Mouse (Mus musculus) urinary bladder, postnatal 25 days (tissue): ENCODE measurements at regions not wholly inside any gene's neighbourhood (a gene's known extent, or its start where the extent isn't known, plus 50 kb on each side); places are given as distances from the start of the nearest gene placed in this dataset.

Source experiments
- DNase-seq: peaks from one replicate; pipeline ENCODE4 v3.0.0; 2022; ENCODE audit warnings: low spot score

GRCm38 (mm10) chr5:73729646-73730045, 78.5 kb downstream of the Spata18 start:
- no peak for DNase-seq

DNA sequence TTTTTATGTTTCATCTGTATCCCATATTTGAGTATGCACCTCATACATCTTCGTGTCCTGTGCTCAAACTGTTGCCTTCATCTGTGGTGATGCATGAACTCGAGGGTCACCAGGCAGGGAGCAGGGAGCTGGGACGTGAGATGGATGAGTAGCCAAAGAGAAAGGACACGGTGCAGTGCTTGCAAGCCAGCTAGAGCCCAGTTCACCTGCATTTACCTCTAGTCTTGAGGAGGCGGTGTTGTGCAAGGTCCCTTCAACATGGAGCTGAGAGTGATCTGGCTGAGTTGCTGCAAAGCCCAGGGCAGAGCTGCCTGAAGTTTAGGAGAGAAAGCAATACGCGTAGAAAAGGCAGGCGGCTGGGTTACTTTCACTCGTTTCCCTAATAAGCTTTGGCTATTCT, 80.2 kb downstream of the Spata18 start:
- DNase-seq = no peak

GRCm38 (mm10) chr5:73731991-73732565, 80.9 kb downstream of the Spata18 start:
- no peak for DNase-seq

GRCm38 (mm10) chr5:73740766-73741165, 89.6 kb downstream of the Spata18 start:
- no peak for DNase-seq

DNA sequence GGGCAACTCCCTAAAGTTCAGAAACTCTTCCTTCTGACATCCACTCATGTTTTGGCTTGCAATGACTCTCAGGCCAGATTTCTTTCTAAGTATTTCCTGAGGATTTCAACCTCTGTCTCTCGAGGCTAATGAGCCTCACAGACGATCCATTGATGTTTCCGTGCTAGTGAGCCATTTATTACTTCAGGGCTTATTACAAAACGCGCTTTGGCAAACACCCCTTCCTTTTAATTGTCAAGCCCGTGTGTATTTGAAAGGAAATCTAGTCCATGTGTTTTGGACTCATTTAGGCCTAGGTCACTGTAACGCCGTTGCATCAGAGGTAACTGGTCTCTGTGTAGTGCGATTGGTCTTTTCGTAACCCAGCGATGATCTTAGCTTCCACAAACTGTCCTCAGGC, 90.3 kb downstream of the Spata18 start:
- no peak for DNase-seq

GRCm38 (mm10) chr5:73743953-73744352, 92.8 kb downstream of the Spata18 start:
- no peak for DNase-seq

- no peak for DNase-seq
These were observed 98.6 kb downstream of the Spata18 start for GRCm38 (mm10) chr5:73749791-73750190.

- DNase-seq = no peak
These were observed 101.1 kb downstream of the Spata18 start for GRCm38 (mm10) chr5:73752225-73752644.

DNA sequence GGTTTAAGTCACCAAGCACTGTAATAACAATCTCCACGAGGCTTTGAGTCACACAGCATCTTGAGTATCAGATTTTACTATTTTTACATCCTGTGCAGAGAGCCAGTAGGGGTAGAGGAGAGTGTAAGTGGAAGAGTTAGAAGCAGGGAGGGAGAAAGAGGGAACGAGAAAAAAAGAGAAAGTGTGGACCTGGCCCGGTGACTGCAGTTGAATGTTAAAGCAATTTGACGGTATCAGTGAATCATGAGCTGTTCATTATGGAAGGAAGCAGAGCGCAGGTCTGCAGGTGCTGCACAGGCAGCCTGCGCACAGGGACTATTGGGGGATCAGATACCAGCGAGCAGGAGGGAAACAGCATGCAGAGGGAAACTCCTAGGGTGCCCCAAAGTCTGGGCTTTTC, 102.6 kb downstream of the Spata18 start:
- no peak for DNase-seq

- no peak for DNase-seq
These were observed 107.4 kb downstream of the Spata18 start for GRCm38 (mm10) chr5:73758534-73758933.

- DNase-seq = no peak
These were observed 110.1 kb downstream of the Spata18 start for GRCm38 (mm10) chr5:73761236-73761635.

- DNase-seq = peak; percentile 14
These were observed 110.5 kb downstream of the Spata18 start for GRCm38 (mm10) chr5:73761709-73762108.

- DNase-seq = no peak
These were observed 113.0 kb downstream of the Spata18 start for GRCm38 (mm10) chr5:73764226-73764625.

GRCm38 (mm10) chr5:73765466-73765865, 114.3 kb downstream of the Spata18 start:
- DNase-seq = no peak

- DNase-seq = no peak
These were observed 117.1 kb downstream of the Spata18 start for GRCm38 (mm10) chr5:73768253-73768652.

GRCm38 (mm10) chr5:73775775-73776548, 124.8 kb downstream of the Spata18 start:
- DNase-seq = no peak

DNA sequence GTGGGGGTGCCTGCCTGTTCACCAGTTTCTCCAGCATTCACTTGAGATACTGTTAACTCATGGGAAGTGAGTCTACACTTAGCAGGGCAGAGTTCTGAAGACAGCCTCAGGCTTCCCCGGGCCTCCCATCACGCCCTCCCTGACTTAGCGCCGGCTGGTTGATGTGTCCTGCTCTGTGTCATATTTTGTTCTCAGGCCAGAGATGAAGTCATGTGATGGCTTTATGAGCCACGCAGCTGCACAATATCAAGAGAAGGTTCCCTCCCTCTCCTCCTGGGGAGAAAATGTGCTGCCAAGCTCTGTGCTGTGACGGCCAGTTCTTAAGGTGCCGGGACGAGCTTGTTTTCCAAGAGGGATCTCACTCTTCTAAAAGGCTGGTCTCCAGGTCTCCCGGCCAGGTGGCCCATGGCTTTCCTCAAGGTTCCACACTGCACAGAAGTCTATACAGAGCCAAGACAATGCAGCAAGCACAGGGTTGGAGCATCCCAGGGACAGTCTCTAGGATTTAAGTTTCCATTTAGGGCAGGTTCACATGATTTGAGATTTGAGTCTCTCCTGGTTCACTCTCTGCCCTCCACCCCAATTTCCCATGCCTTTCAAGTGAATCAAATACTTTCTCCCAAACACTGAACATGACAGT, 126.2 kb downstream of the Spata18 start:
- DNase-seq = peak; percentile 29

DNA sequence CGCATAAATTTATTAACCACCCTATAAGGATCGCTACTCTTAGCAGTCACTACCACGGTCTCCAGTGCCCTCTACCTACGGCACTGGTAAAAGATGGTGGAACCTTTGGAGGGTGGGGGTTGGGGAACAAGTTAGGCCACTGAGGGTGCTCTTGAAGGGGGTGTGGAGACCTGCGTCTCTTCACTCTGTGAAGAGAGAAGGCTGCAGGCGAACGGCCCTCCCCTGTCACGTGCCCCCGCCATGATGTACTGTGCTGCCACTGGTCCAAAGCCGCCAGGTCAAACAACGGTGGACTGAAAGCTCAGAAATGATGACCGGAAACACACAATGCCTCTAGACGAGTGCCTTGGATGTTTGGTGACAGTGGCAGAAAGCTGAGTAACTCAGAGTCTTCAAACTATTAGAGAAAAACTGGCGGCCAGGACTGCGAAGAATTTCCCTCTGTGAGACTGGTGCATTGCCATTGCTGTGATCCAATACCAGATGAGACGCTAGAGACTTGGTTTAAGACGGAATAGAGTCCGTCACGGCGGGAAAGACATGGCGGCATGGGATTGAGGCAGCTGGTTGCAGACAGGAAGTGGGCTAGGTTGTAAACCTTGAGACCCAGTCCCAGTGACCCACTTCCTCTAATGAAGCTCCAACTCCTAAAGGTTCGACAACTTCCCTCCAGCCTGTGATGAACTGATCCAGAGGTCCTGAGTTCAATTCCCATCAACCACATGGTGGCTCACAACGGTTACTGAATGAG, 130.2 kb downstream of the Spata18 start:
- no peak for DNase-seq

GRCm38 (mm10) chr5:73782214-73783091, 131.3 kb downstream of the Spata18 start:
- DNase-seq = no peak

DNA sequence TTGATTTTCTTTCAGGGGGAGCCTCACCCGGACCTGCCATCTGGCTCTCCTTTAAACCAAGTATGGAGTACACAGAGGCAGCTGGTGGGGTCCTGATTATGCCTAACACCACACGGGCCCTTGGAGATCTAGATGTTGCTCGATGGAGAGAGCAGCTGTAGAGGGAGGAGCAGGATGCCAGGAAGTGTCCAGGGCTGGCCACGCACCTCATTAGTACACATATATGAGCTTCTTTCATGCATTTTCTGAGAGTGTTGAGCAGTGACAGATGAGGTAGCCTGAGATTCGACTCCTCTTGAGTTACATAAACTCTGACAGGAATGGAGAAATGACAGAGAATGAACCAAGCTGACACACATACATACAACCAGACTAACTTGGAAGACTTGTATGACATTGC, 136.1 kb downstream of the Spata18 start:
- DNase-seq = no peak

GRCm38 (mm10) chr5:73792216-73792615, 141.0 kb downstream of the Spata18 start:
- DNase-seq = no peak

DNA sequence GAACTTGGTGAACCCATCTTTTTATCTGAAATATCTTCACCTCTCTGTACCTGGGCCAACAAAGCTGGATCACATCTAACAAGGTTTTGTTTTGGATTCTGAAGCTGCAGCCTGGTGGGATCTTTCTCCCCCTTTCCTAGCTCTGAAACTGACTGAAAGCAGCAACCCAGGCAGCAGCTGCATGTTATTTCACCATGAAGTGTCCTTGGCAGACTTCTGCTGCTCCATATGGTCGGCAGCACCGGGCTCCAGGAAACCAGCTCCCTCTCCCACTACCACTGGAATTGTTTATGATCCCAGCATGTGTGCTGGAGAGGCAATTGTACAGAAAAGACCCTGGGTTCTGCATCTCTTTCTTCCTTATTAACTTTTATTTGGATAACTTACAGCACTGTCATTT, 145.0 kb downstream of the Spata18 start:
- DNase-seq = no peak
